16 mouse cellular contexts compared by ENCODE assay signal in the genomic region with DNA sequence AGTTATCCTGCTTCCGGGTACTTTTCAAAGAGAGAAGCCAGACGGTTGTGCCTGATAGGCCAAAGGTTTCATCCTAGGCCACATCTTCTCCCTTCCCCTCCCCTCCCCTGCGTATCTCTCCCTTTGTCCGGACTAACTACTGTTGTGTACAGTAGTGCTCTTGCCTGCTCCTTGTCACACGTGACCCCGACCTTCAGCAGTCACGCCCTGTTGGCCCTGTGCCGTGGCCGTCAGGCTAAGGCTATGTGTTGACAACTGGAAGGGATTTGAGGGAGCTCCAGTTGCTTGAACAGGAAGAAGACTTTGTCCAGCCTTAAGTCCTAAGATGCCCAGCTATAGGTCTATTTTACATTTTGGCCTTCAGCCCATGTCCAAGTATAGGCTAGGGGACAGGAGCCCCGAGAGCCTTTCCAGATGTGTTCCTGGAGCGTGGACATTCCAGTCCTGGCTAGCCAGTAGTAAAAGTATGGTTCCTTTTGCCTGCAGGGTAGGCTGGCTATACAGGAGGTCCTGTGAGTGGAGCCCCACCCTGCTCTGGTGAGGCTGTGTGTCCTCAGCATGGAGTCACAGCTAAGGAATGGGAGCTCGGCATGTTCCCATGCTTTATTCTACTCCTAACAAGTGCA. TPM values are rescaled to one million over a fixed set of nuclear protein-coding genes. Genes with fewer than 3 reads are reported as not detected.
A peak's percentile ranks its signal among the peaks of the same experiment; 100 is the strongest.
DNase-seq lines count a peak whose midpoint lies in the region; ATAC-seq and TF ChIP-seq lines count a peak whose summit lies in the region.
"Had no signal": no experiment of that assay in that cellular context is flagged by ENCODE, and none has a peak within 500 bp of the region (broad histone marks: within the 10 kb centered on the region; RNA-seq: fewer than 3 reads in every experiment).

No protein-coding gene starts in this region.

- H3K9me3 ChIP-seq in heart, embryonic 11.5 days (replicated peaks; ENCODE audit: control insufficient read depth, low read length): no peaks in the 10 kb centered on the region
- no peaks in the 10 kb centered on the region for H3K9me3 ChIP-seq in lung, postnatal 0 days (ENCODE audit: low read length)
- no peaks in the 10 kb centered on the region for H3K9me3 ChIP-seq in stomach, embryonic 16.5 days (replicated peaks; ENCODE audit: control insufficient read depth, low read length)
- H3K9me3 ChIP-seq: stomach, embryonic 15.5 days had no signal

- no peak for TF ChIP-seq CTCF in lung, postnatal 0 days (IDR thresholded peaks at IDR 0.05)

- no peaks in the 10 kb centered on the region for H3K27me3 ChIP-seq in heart, embryonic 11.5 days (ENCODE audit: control insufficient read depth, insufficient read depth, low read length)
- H3K27me3 ChIP-seq in lung, postnatal 0 days (replicated peaks; ENCODE audit: insufficient read depth, low read length): no peaks in the 10 kb centered on the region
- no peaks in the 10 kb centered on the region for H3K27me3 ChIP-seq in stomach, embryonic 16.5 days (ENCODE audit: control insufficient read depth, insufficient read depth, low read length)
- H3K27me3 ChIP-seq: stomach, embryonic 15.5 days had no signal

- no peak overlapping the region for H3K4me3 ChIP-seq in heart, embryonic 11.5 days (ENCODE audit: low read depth, low read length)
- H3K4me3 ChIP-seq in lung, postnatal 0 days (ENCODE audit: low read depth, low read length): no peak overlapping the region
- H3K4me3 ChIP-seq in stomach, embryonic 16.5 days (replicated peaks; ENCODE audit: low read length): no peak overlapping the region
- H3K4me3 ChIP-seq: stomach, embryonic 15.5 days had no signal

- H3K36me3 ChIP-seq in heart, embryonic 11.5 days (ENCODE audit: control insufficient read depth, insufficient read depth, low read length): peaks cover 16% of the 10 kb centered on the region
- peaks cover 18% of the 10 kb centered on the region; the same call in 1 of the 2 replicates for H3K36me3 ChIP-seq in lung, postnatal 0 days (ENCODE audit: insufficient read depth, low read length)
- H3K36me3 ChIP-seq in stomach, embryonic 16.5 days (ENCODE audit: control insufficient read depth, insufficient read depth, low read length): peaks cover 10% of the 10 kb centered on the region

- H3K27ac ChIP-seq in heart, embryonic 11.5 days (ENCODE audit: low read depth, low read length): no peak overlapping the region
- no peak overlapping the region for H3K27ac ChIP-seq in lung, postnatal 0 days (ENCODE audit: low read length)
- H3K27ac ChIP-seq in stomach, embryonic 16.5 days (ENCODE audit: low read length): no peak overlapping the region
- H3K27ac ChIP-seq: kidney, postnatal 0 days; stomach, embryonic 15.5 days had no signal

- H3K9ac ChIP-seq in heart, embryonic 11.5 days (ENCODE audit: low read depth, low read length): no peak overlapping the region
- H3K9ac ChIP-seq in lung, postnatal 0 days (replicated peaks; ENCODE audit: low read depth): no peak overlapping the region
- H3K9ac ChIP-seq in stomach, embryonic 16.5 days (ENCODE audit: low read length): no peak overlapping the region
- H3K9ac ChIP-seq: stomach, embryonic 15.5 days had no signal

- WGBS in heart, embryonic 11.5 days (ENCODE audit: insufficient replicate concordance): 83% methylated on average over 12 of the region's 12 CpGs
- WGBS in lung, postnatal 0 days: 73% methylated on average over 12 of the region's 12 CpGs
- 78% methylated on average over 12 of the region's 12 CpGs for WGBS in stomach, embryonic 16.5 days

- no peak overlapping the region for H3K4me2 ChIP-seq in heart, embryonic 11.5 days
- H3K4me2 ChIP-seq in lung, postnatal 0 days (replicated peaks; ENCODE audit: low read depth, low read length): no peak overlapping the region
- H3K4me2 ChIP-seq in stomach, embryonic 16.5 days (ENCODE audit: low read depth, low read length): no peak overlapping the region
- H3K4me2 ChIP-seq: liver, embryonic 11.5 days; midbrain, embryonic 11.5 days; stomach, embryonic 15.5 days had no signal

- no peak for TF ChIP-seq EP300 in lung, postnatal 0 days (IDR thresholded peaks at IDR 0.05)

- no peaks in the 10 kb centered on the region for H3K4me1 ChIP-seq in heart, embryonic 11.5 days (ENCODE audit: control insufficient read depth, insufficient read depth, low read length)
- peaks cover under 1% of the 10 kb centered on the region; the same call in 1 of the 2 replicates for H3K4me1 ChIP-seq in lung, postnatal 0 days (ENCODE audit: insufficient read depth, low read depth, low read length)
- no peaks in the 10 kb centered on the region for H3K4me1 ChIP-seq in stomach, embryonic 16.5 days (ENCODE audit: control insufficient read depth, insufficient read depth, low read length)
- H3K4me1 ChIP-seq: stomach, embryonic 15.5 days had no signal

- peak; percentile 2 to 14 for DNase-seq in heart, adult 18-20 months
- no peak for DNase-seq in lung, postnatal 0 days (ENCODE audit: low spot score)
- DNase-seq in lung, postnatal 10 days: no peak
- peak; percentile 52 to 76 for DNase-seq in adrenal gland, postnatal 36 days
- no peak for DNase-seq in cerebellum, adult 9-11 months
- DNase-seq: B cell, adult 2 months; cerebellum, postnatal 10 days; layer of hippocampus, adult 9-11 months; thymus, postnatal 36 days had no signal

- no peak for ATAC-seq in heart, embryonic 11.5 days (replicated peaks; ENCODE audit: insufficient number of reproducible peaks, low FRiP score, low TSS enrichment)
- ATAC-seq in lung, postnatal 0 days: peak; percentile 49
- peak; percentile 49; the same call in 1 of the 2 replicates for ATAC-seq in stomach, embryonic 16.5 days (ENCODE audit: insufficient read depth, low FRiP score)
- ATAC-seq: hindbrain, embryonic 16.5 days had no signal

RNA-seq across cellular contexts. Expression of a gene that starts 47.3 kb away (rescaled TPM):
- not detected for total RNA-seq in heart, adult 18-20 months (2021)
- polyA plus RNA-seq in heart, embryonic 11.5 days (2014; fragmentation: Nextera tagmentation; extraction: Ambion mirVana): 0.10 and 0.13 TPM in 2 replicates
- 9.7 and 11.7 TPM in 2 replicates for polyA plus RNA-seq in lung, postnatal 0 days (2015; fragmentation: Nextera tagmentation; extraction: Ambion mirVana)
- 10 to 100 TPM; 10.6 to 25.1 TPM for total RNA-seq in adrenal gland, postnatal 36 days (2021)
- polyA plus RNA-seq in stomach, embryonic 16.5 days (2015; fragmentation: Nextera tagmentation; extraction: Ambion mirVana): 3.4 and 4.1 TPM in 2 replicates

Comparison
In these comparisons a context has a peak if more than half of its experiments do, and no peak if none do; other contexts are left out.
1. DNase-seq: peak in heart, adult 18-20 months (2 of 2) and adrenal gland, postnatal 36 days (2 of 2); none in lung, postnatal 0 days (single experiment), lung, postnatal 10 days (single experiment) and cerebellum, adult 9-11 months (single experiment).